Mouse (Mus musculus): ENCODE results near the gene Arpc5l. TPM values are rescaled to one million over a fixed set of nuclear protein-coding genes. Genes with fewer than 3 reads are reported as not detected.

Gene Arpc5l
- 116 and 129 TPM in 2 replicates for polyA plus RNA-seq (2016; fragmentation: Nextera tagmentation; extraction: Ambion mirVana)

- no peaks in the 10 kb centered on the region for H3K9me3 ChIP-seq (replicated peaks)
- 0% methylated on average over 58 of the region's 58 CpGs for WGBS
These were observed at the start of gene Arpc5l for GRCm38 (mm10) chr2:39004880-39005435. TSS of gene Arpc5l (plus strand) at chr2:39005348.

GRCm38 (mm10) chr2:38956062-38956461 is 49.1 kb upstream of the Arpc5l start:
- H3K4me3 ChIP-seq: no peak overlapping the region
- 81% methylated on average over 2 of the region's 2 CpGs for WGBS
- no peak for DNase-seq (ENCODE audit: low spot score)
- no peak overlapping the region for H3K27ac ChIP-seq
- no peaks in the 10 kb centered on the region for H3K27me3 ChIP-seq (ENCODE audit: low read depth, poor library complexity, severe bottlenecking)
- no peaks in the 10 kb centered on the region for H3K9me3 ChIP-seq (replicated peaks)
- H3K4me1 ChIP-seq: peaks cover 9% of the 10 kb centered on the region; the same call in 1 of the 2 replicates
- no peaks in the 10 kb centered on the region for H3K36me3 ChIP-seq

More at GRCm38 (mm10) chr2:39004880-39005435, at the start of gene Arpc5l:
- Histone ChIP-seq H3K27ac (peak within 1 kb of the TSS; percentile 93), H3K27me3 (ENCODE audit: low read depth, poor library complexity, severe bottlenecking) (no peaks in the 10 kb centered on the region), H3K36me3 (peaks cover 43% of the 10 kb centered on the region), H3K4me3 (peak within 1 kb of the TSS; percentile 76), H3K4me1 (peaks cover 45% of the 10 kb centered on the region)
- DNase-seq (ENCODE audit: low spot score): peak; percentile 92

- Histone ChIP-seq H3K9me3 (replicated peaks) (no peaks in the 10 kb centered on the region), H3K4me3 (no peak overlapping the region), H3K36me3 (no peaks in the 10 kb centered on the region), H3K27ac (no peak overlapping the region), H3K4me1 (peaks cover 9% of the 10 kb centered on the region; the same call in 1 of the 2 replicates), H3K27me3 (ENCODE audit: low read depth, poor library complexity, severe bottlenecking) (no peaks in the 10 kb centered on the region)
- WGBS: 81% methylated on average over 5 of the region's 5 CpGs
- DNase-seq (ENCODE audit: low spot score): no peak
These were observed 47.4 kb upstream of the Arpc5l start for GRCm38 (mm10) chr2:38957671-38958223.

GRCm38 (mm10) chr2:38964198-38964597 is 41.0 kb upstream of the Arpc5l start:
- no peak overlapping the region for H3K4me3 ChIP-seq
- 33% methylated on average over 4 of the region's 4 CpGs for WGBS
- DNase-seq (ENCODE audit: low spot score): peak; percentile 52
- H3K36me3 ChIP-seq: no peaks in the 10 kb centered on the region
- no peaks in the 10 kb centered on the region for H3K27me3 ChIP-seq (ENCODE audit: low read depth, poor library complexity, severe bottlenecking)
- H3K4me1 ChIP-seq: peaks cover 10% of the 10 kb centered on the region
- no peaks in the 10 kb centered on the region for H3K9me3 ChIP-seq (replicated peaks)
- H3K27ac ChIP-seq: no peak overlapping the region

GRCm38 (mm10) chr2:38969650-38970049 is 35.5 kb upstream of the Arpc5l start:
- Histone ChIP-seq H3K27ac (no peak overlapping the region), H3K4me3 (no peak overlapping the region), H3K27me3 (ENCODE audit: low read depth, poor library complexity, severe bottlenecking) (no peaks in the 10 kb centered on the region), H3K36me3 (no peaks in the 10 kb centered on the region), H3K4me1 (no peaks in the 10 kb centered on the region), H3K9me3 (replicated peaks) (no peaks in the 10 kb centered on the region)
- WGBS: 93% methylated on average over 2 of the region's 2 CpGs
- no peak for DNase-seq (ENCODE audit: low spot score)

- Histone ChIP-seq H3K27me3 (ENCODE audit: low read depth, poor library complexity, severe bottlenecking) (no peaks in the 10 kb centered on the region), H3K27ac (no peak overlapping the region), H3K4me1 (no peaks in the 10 kb centered on the region), H3K36me3 (no peaks in the 10 kb centered on the region), H3K4me3 (no peak overlapping the region), H3K9me3 (replicated peaks) (no peaks in the 10 kb centered on the region)
- 90% methylated on average over 5 of the region's 5 CpGs for WGBS
- DNase-seq (ENCODE audit: low spot score): no peak
These were observed 35.1 kb upstream of the Arpc5l start for GRCm38 (mm10) chr2:38970057-38970456.

GRCm38 (mm10) chr2:38973223-38973622 is 31.9 kb upstream of the Arpc5l start:
- Histone ChIP-seq H3K27me3 (ENCODE audit: low read depth, poor library complexity, severe bottlenecking) (no peaks in the 10 kb centered on the region), H3K9me3 (replicated peaks) (no peaks in the 10 kb centered on the region), H3K4me3 (no peak overlapping the region), H3K27ac (no peak overlapping the region), H3K36me3 (no peaks in the 10 kb centered on the region), H3K4me1 (peaks cover 12% of the 10 kb centered on the region; the same call in 1 of the 2 replicates)
- DNase-seq (ENCODE audit: low spot score): no peak
- 46% methylated on average over 2 of the region's 2 CpGs for WGBS

- no peak for DNase-seq (ENCODE audit: low spot score)
- WGBS: 89% methylated on average over 7 of the region's 7 CpGs
- peaks cover 12% of the 10 kb centered on the region; the same call in 1 of the 2 replicates for H3K4me1 ChIP-seq
- H3K9me3 ChIP-seq (replicated peaks): no peaks in the 10 kb centered on the region
- H3K27me3 ChIP-seq (ENCODE audit: low read depth, poor library complexity, severe bottlenecking): no peaks in the 10 kb centered on the region
- no peak overlapping the region for H3K27ac ChIP-seq
- H3K4me3 ChIP-seq: no peak overlapping the region
- H3K36me3 ChIP-seq: no peaks in the 10 kb centered on the region
These were observed 31.4 kb upstream of the Arpc5l start for GRCm38 (mm10) chr2:38973701-38974100.

- WGBS: 45% methylated on average over 2 of the region's 2 CpGs
- H3K4me1 ChIP-seq: peaks cover 12% of the 10 kb centered on the region; the same call in 1 of the 2 replicates
- no peak overlapping the region for H3K4me3 ChIP-seq
- no peaks in the 10 kb centered on the region for H3K36me3 ChIP-seq
- no peak for DNase-seq (ENCODE audit: low spot score)
- H3K27me3 ChIP-seq (ENCODE audit: low read depth, poor library complexity, severe bottlenecking): no peaks in the 10 kb centered on the region
- no peaks in the 10 kb centered on the region for H3K9me3 ChIP-seq (replicated peaks)
- H3K27ac ChIP-seq: no peak overlapping the region
These were observed 31.0 kb upstream of the Arpc5l start for GRCm38 (mm10) chr2:38974171-38974570.

GRCm38 (mm10) chr2:38975181-38975580 is 30.0 kb upstream of the Arpc5l start:
- 71% methylated on average over 3 of the region's 3 CpGs for WGBS
- DNase-seq (ENCODE audit: low spot score): no peak
- no peaks in the 10 kb centered on the region for H3K27me3 ChIP-seq (ENCODE audit: low read depth, poor library complexity, severe bottlenecking)

GRCm38 (mm10) chr2:38975941-38976805 is 29.0 kb upstream of the Arpc5l start:
- H3K4me1 ChIP-seq: peaks cover 12% of the 10 kb centered on the region; the same call in 1 of the 2 replicates
- H3K9me3 ChIP-seq (replicated peaks): no peaks in the 10 kb centered on the region
- no peak overlapping the region for H3K4me3 ChIP-seq
- 82% methylated on average over 21 of the region's 21 CpGs for WGBS
- H3K27ac ChIP-seq: no peak overlapping the region
- H3K27me3 ChIP-seq (ENCODE audit: low read depth, poor library complexity, severe bottlenecking): no peaks in the 10 kb centered on the region
- no peak for DNase-seq (ENCODE audit: low spot score)
- no peaks in the 10 kb centered on the region for H3K36me3 ChIP-seq

More at GRCm38 (mm10) chr2:38975181-38975580, 30.0 kb upstream of the Arpc5l start:
- Histone ChIP-seq H3K9me3 (replicated peaks) (no peaks in the 10 kb centered on the region), H3K36me3 (no peaks in the 10 kb centered on the region), H3K4me3 (no peak overlapping the region), H3K27ac (no peak overlapping the region), H3K4me1 (peaks cover 12% of the 10 kb centered on the region; the same call in 1 of the 2 replicates)

- no peaks in the 10 kb centered on the region for H3K36me3 ChIP-seq
- 81% methylated on average over 4 of the region's 4 CpGs for WGBS
- no peak overlapping the region for H3K27ac ChIP-seq
- H3K27me3 ChIP-seq (ENCODE audit: low read depth, poor library complexity, severe bottlenecking): no peaks in the 10 kb centered on the region
- peaks cover 12% of the 10 kb centered on the region; the same call in 1 of the 2 replicates for H3K4me1 ChIP-seq
- H3K4me3 ChIP-seq: no peak overlapping the region
- no peaks in the 10 kb centered on the region for H3K9me3 ChIP-seq (replicated peaks)
- no peak for DNase-seq (ENCODE audit: low spot score)
These were observed 27.3 kb upstream of the Arpc5l start for GRCm38 (mm10) chr2:38977837-38978236.

- H3K4me1 ChIP-seq: no peaks in the 10 kb centered on the region
- no peak overlapping the region for H3K27ac ChIP-seq
- DNase-seq (ENCODE audit: low spot score): no peak
- H3K9me3 ChIP-seq (replicated peaks): 0 out of 2 replicates have a peak, but pooled peaks cover 4% of the 10 kb centered on the region
- H3K4me3 ChIP-seq: no peak overlapping the region
- no peaks in the 10 kb centered on the region for H3K36me3 ChIP-seq
- H3K27me3 ChIP-seq (ENCODE audit: low read depth, poor library complexity, severe bottlenecking): no peaks in the 10 kb centered on the region
- 98% methylated on average over 2 of the region's 2 CpGs for WGBS
These were observed 21.7 kb upstream of the Arpc5l start for GRCm38 (mm10) chr2:38983456-38983855.
